Mouse (Mus musculus) embryonic facial prominence, embryonic 11.5 days (tissue): Measurements from ENCODE around the gene Mamdc4. TPM values are rescaled to one million over a fixed set of nuclear protein-coding genes. Genes with fewer than 3 reads are reported as not detected.

Experiments used
- ATAC-seq: fragments of 200-750 bp; cut with Nextera tagmentation; replicated peaks from 2 replicates; pipeline ENCODE4 v1.8.0; 2017; ENCODE audit warnings: low read depth; ENCODE audit not compliant: insufficient number of reproducible peaks, low FRiP score, low TSS enrichment
- DNase-seq: peaks from one replicate; pipeline ENCODE4 v3.0.0-alpha.2; 2015; ENCODE audit warnings: low spot score
- H3K27ac ChIP-seq: fragments of 300-500 bp; sonication (generic); replicated peaks from 2 replicates; pipeline ENCODE4 v1.5.1; 2014; ENCODE audit warnings: mild to moderate bottlenecking, low read depth, low read length, control low read depth
- H3K27me3 ChIP-seq: fragments of 300-500 bp; sonication (generic); 2 replicates; pipeline ENCODE4 v1.6.1; 2014; ENCODE audit warnings: mild to moderate bottlenecking, low read length, moderate library complexity, mixed read lengths; ENCODE audit not compliant: control insufficient read depth, insufficient read depth
- H3K36me3 ChIP-seq: fragments of 300-500 bp; sonication (generic); replicated peaks from 2 replicates; pipeline ENCODE4 v1.6.1; 2014; ENCODE audit warnings: low read depth, mild to moderate bottlenecking, low read length, moderate library complexity, mixed read lengths; ENCODE audit not compliant: control insufficient read depth, insufficient read depth
- H3K4me1 ChIP-seq: fragments of 300-500 bp; sonication (generic); 2 replicates; pipeline ENCODE4 v1.6.1; 2014; ENCODE audit warnings: low read length, mixed read lengths; ENCODE audit not compliant: control insufficient read depth, insufficient read depth
- H3K4me2 ChIP-seq: fragments of 300-500 bp; sonication (generic); 2 replicates; pipeline ENCODE4 v1.6.1; 2014; ENCODE audit warnings: low read depth, mild to moderate bottlenecking, control low read depth, low read length, moderate library complexity
- H3K4me3 ChIP-seq: fragments of 300-500 bp; sonication (generic); 2 replicates; pipeline ENCODE4 v1.5.1; 2014; ENCODE audit warnings: low read depth, low read length, control low read depth
- H3K9ac ChIP-seq: fragments of 300-500 bp; sonication (generic); replicated peaks from 2 replicates; pipeline ENCODE4 v1.6.1; 2014; ENCODE audit warnings: mild to moderate bottlenecking, control low read depth, low read length
- H3K9me3 ChIP-seq: fragments of 300-500 bp; sonication (generic); replicated peaks from 2 replicates; pipeline ENCODE4 v1.6.1; 2016; ENCODE audit warnings: mild to moderate bottlenecking, low read length, inconsistent platforms, mixed read lengths; ENCODE audit not compliant: control insufficient read depth
- whole genome bisulfite sequencing: fragments of 180-500 bp; shearing (Covaris S2); extraction: QIAGEN DNeasy Blood & Tissue Kit; methylation state at CpG from one replicate; pipeline ENCODE4 v1.1.7; 2014; 5-methylcytosine and 5-hydroxymethylcytosine counted together
- polyA plus RNA-seq: library from polyadenylated mRNA; unstranded; fragments of >200 nt; fragmentation: Nextera tagmentation; extraction: Ambion mirVana; gene quantifications from 2 replicates; pipeline ENCODE4 v1.2.1, GENCODE M21; 2014

Gene Mamdc4
- polyA plus RNA-seq, 1 experiment from 2014 or later, result 1.2 TPM

- peak within 1 kb of the TSS; percentile 94 for H3K4me3 ChIP-seq
- peak within 1 kb of the TSS; percentile 62 for H3K4me2 ChIP-seq
- no peaks in the 10 kb centered on the region for H3K9me3 ChIP-seq
- peak within 1 kb of the TSS; percentile 88 for H3K27ac ChIP-seq
- H3K27me3 ChIP-seq, result no peaks in the 10 kb centered on the region
- under 1% methylated on average over 76 of the region's 80 CpGs for WGBS
- H3K36me3 ChIP-seq, result no peaks in the 10 kb centered on the region
- peak; percentile 83 for ATAC-seq
- peak within 1 kb of the TSS; percentile 96 for H3K9ac ChIP-seq
- peak; percentile 94 for DNase-seq
- peaks cover 2% of the 10 kb centered on the region; the same call in 1 of the 2 replicates for H3K4me1 ChIP-seq
Observed at GRCm38 (mm10) chr2:25607761-25608622, 33.3 kb upstream of the Mamdc4 start, which contains the start of gene Rabl6. Rabl6 (minus strand) TSS chr2:25608521.

- H3K4me2 ChIP-seq, result no peak overlapping the region
- 92% methylated on average over 5 of the region's 5 CpGs for WGBS
- DNase-seq (no peak), ATAC-seq (no peak)
- peaks cover 2% of the 10 kb centered on the region; the same call in 1 of the 2 replicates for H3K4me1 ChIP-seq
- peaks cover 13% of the 10 kb centered on the region for H3K36me3 ChIP-seq
- no peak overlapping the region for H3K4me3 ChIP-seq
- no peak overlapping the region for H3K27ac ChIP-seq
- H3K27me3 ChIP-seq, result no peaks in the 10 kb centered on the region
- no peak overlapping the region for H3K9ac ChIP-seq
- no peaks in the 10 kb centered on the region for H3K9me3 ChIP-seq
Observed at GRCm38 (mm10) chr2:25602526-25602925, 27.9 kb upstream of the Mamdc4 start.

GRCm38 (mm10) chr2:25600037-25600436 lies 25.4 kb upstream of the Mamdc4 start:
- no peaks in the 10 kb centered on the region for H3K27me3 ChIP-seq
- no peak overlapping the region for H3K4me2 ChIP-seq
- peaks cover 17% of the 10 kb centered on the region for H3K36me3 ChIP-seq
- H3K9ac ChIP-seq, result no peak overlapping the region
- ATAC-seq, result no peak
- WGBS, result 87% methylated on average over 2 of the region's 2 CpGs
- no peak overlapping the region for H3K4me3 ChIP-seq
- DNase-seq, result no peak
- no peak overlapping the region for H3K27ac ChIP-seq
- H3K9me3 ChIP-seq, result no peaks in the 10 kb centered on the region
- H3K4me1 ChIP-seq, result no peaks in the 10 kb centered on the region

DNA sequence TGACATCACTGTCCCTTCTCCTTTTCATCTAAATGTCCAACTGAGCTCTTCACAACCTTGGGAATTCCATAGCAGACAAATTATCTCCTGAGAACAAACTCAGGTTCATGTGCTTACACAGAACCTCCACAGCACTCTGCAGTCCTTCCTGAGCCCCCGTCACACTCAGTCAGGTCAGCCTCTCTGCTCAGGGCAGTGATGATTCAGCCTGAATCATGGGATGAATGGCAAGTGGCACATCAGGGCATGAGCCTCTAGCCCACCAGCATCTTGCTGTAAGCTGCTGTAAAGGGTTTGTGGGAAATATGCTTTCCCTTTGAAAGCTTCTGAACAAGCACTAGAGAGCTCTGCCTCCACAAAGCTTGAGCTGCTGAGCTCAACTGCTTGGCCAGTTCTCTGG lies 24.1 kb upstream of the Mamdc4 start:
- WGBS, result 95% methylated on average over 1 of the region's 1 CpGs
- no peak overlapping the region for H3K27ac ChIP-seq
- no peaks in the 10 kb centered on the region for H3K9me3 ChIP-seq
- H3K27me3 ChIP-seq, result no peaks in the 10 kb centered on the region
- H3K36me3 ChIP-seq, result peaks cover 17% of the 10 kb centered on the region
- no peak overlapping the region for H3K4me3 ChIP-seq
- no peak overlapping the region for H3K9ac ChIP-seq
- no peak for ATAC-seq
- H3K4me1 ChIP-seq, result no peaks in the 10 kb centered on the region
- no peak for DNase-seq
- H3K4me2 ChIP-seq, result no peak overlapping the region

DNA sequence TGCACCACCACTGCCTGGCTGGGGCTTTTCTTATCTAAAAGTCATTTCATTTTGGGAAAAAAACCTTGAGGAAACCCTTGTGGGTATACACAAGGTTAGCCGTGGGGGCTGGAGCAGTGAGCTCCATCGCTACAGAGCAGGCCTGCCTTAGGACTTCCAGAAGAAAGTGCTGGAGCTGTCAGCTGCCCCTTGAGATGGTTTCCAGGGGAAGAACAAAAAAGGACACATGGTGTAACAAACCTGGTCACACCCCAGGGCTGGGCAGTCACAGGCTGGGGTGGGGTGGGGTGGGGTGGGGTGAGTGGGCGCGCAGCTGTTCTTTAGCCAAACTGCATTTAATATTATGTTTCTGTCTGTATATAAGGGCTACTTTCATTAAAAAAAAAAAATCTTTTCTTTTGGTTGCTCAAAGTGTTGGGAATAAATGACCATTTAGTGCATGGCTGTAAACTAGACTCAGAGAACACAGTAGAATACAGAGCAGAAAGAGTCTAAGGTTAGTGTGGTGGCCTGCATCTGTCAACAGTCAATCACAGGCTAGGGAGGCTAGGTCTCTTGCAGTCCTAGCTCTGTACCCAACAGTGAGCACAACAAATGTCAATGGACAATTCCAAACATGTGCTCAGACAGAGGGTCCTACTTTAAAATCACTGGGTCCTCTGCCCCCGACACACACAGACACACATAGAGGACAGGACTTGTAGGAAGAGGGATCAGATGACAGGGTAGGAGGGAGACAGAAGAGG lies 22.3 kb upstream of the Mamdc4 start:
- peaks cover 17% of the 10 kb centered on the region for H3K36me3 ChIP-seq
- ATAC-seq, result no peak

DNA sequence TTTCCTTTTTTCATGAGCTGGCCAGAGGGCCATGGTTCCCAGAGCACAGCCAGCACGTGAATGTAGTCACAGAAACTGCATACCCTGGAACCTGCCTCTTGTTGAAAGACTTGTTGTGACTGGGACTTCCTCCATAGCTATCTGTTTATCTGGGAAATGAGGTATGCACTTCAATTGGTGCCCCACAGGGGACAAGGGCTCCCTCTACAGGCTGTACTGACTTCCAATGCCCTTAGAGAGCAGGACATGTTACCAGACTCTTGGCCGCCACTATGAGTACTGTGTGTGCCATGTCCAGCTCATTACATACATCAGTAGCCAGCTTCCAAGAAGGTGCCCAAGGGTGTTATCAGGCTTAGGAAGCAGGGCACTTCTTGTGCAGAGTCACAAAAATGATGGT lies 17.2 kb upstream of the Mamdc4 start:
- H3K36me3 ChIP-seq, result peaks cover 7% of the 10 kb centered on the region
- WGBS, result 87% methylated on average over 2 of the region's 2 CpGs

More for the DNA sequence above, 22.3 kb upstream of the Mamdc4 start:
- H3K27me3 ChIP-seq, result no peaks in the 10 kb centered on the region
- no peak overlapping the region for H3K27ac ChIP-seq
- no peak overlapping the region for H3K4me2 ChIP-seq
- no peak for DNase-seq
- H3K4me1 ChIP-seq, result no peaks in the 10 kb centered on the region
- no peak overlapping the region for H3K9ac ChIP-seq
- no peaks in the 10 kb centered on the region for H3K9me3 ChIP-seq
- WGBS, result 97% methylated on average over 5 of the region's 5 CpGs
- H3K4me3 ChIP-seq, result no peak overlapping the region

DNA sequence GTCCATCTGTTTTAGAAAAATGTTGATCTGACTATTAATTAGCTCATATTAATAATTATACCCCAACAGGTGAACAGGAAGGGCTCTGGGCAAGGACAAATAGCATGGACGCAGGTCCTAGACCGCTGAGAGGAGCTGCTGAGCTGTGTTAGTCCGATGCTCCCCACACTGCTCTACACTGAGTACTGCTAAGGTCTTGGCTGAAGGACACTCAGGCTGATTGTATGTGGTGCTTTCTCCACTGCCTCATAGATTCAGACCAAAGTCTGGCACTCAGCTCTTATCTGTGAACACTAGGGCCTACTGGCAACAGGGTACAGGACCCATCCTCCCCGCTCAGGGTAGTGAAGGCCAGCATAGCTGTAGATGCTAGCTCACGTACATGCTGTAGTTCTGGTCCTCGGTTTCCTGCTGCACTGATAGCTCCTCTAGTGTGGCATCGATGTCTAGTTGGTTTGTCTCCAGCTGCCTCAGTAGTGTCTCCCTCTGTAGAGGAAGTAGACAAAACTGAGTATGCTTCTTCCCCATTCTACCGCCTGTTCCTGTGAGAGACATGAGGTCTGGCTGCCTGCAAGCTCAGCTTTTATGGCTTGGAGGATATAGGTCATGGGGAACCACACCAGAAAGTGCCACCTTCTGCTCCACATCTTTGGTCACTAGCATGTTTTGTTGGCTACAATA lies 13.7 kb upstream of the Mamdc4 start:
- no peak overlapping the region for H3K9ac ChIP-seq
- no peaks in the 10 kb centered on the region for H3K27me3 ChIP-seq
- WGBS, result 94% methylated on average over 8 of the region's 8 CpGs
- no peak overlapping the region for H3K4me2 ChIP-seq
- H3K4me1 ChIP-seq, result no peaks in the 10 kb centered on the region
- DNase-seq, result no peak
- no peak for ATAC-seq
- H3K9me3 ChIP-seq, result no peaks in the 10 kb centered on the region
- peaks cover 9% of the 10 kb centered on the region for H3K36me3 ChIP-seq
- H3K4me3 ChIP-seq, result no peak overlapping the region
- no peak overlapping the region for H3K27ac ChIP-seq

More for the DNA sequence above, 17.2 kb upstream of the Mamdc4 start:
- H3K9me3 ChIP-seq, result no peaks in the 10 kb centered on the region
- no peaks in the 10 kb centered on the region for H3K4me1 ChIP-seq
- no peaks in the 10 kb centered on the region for H3K27me3 ChIP-seq
- H3K9ac ChIP-seq, result no peak overlapping the region
- H3K4me2 ChIP-seq, result no peak overlapping the region
- H3K27ac ChIP-seq, result no peak overlapping the region
- ATAC-seq, result no peak
- H3K4me3 ChIP-seq, result no peak overlapping the region
- no peak for DNase-seq
